Mouse (Mus musculus) midbrain, embryonic 16.5 days (tissue): ENCODE results near the gene Myh2. TPM values are rescaled to one million over a fixed set of nuclear protein-coding genes. Genes with fewer than 3 reads are reported as not detected.

Source experiments
- ATAC-seq: fragments of 200-750 bp; cut with Nextera tagmentation; 2 replicates; pipeline ENCODE4 v1.8.0; 2017; ENCODE audit warnings: moderate TSS enrichment
- H3K27ac ChIP-seq: fragments of 300-500 bp; sonication (generic); 2 replicates; pipeline ENCODE4 v1.5.1; 2014; ENCODE audit warnings: mild to moderate bottlenecking, low read length, mixed read lengths
- H3K27me3 ChIP-seq: fragments of 300-500 bp; sonication (generic); 2 replicates; pipeline ENCODE4 v1.6.1; 2014; ENCODE audit warnings: low read depth, low read length, mixed read lengths; ENCODE audit not compliant: control insufficient read depth, insufficient read depth
- H3K36me3 ChIP-seq: fragments of 300-500 bp; sonication (generic); 2 replicates; pipeline ENCODE4 v1.6.1; 2014; ENCODE audit warnings: mild to moderate bottlenecking, low read length, moderate library complexity, mixed read lengths; ENCODE audit not compliant: control insufficient read depth, insufficient read depth
- H3K4me1 ChIP-seq: fragments of 300-500 bp; sonication (generic); 2 replicates; pipeline ENCODE4 v1.6.1; 2014; ENCODE audit warnings: mild to moderate bottlenecking, low read length, mixed read lengths; ENCODE audit not compliant: control insufficient read depth, insufficient read depth
- H3K4me2 ChIP-seq: fragments of 300-500 bp; sonication (generic); 2 replicates; pipeline ENCODE4 v1.6.1; 2014; ENCODE audit warnings: mild to moderate bottlenecking, low read length, mixed read lengths
- H3K4me3 ChIP-seq: fragments of 300-500 bp; sonication (generic); 2 replicates; pipeline ENCODE4 v1.5.1; 2014; ENCODE audit warnings: low read depth, mild to moderate bottlenecking, low read length, moderate library complexity, mixed read lengths
- H3K9ac ChIP-seq: fragments of 300-500 bp; sonication (generic); 2 replicates; pipeline ENCODE4 v1.6.1; 2014; ENCODE audit warnings: low read depth, low read length, mixed read lengths
- H3K9me3 ChIP-seq: fragments of 300-500 bp; sonication (generic); replicated peaks from 2 replicates; pipeline ENCODE4 v1.6.1; 2014; ENCODE audit warnings: mild to moderate bottlenecking, low read length, mixed read lengths; ENCODE audit not compliant: control insufficient read depth, poor library complexity, severe bottlenecking
- WGBS: fragments of 180-500 bp; shearing (Covaris S2); extraction: QIAGEN DNeasy Blood & Tissue Kit; methylation state at CpG from one replicate; pipeline ENCODE4 v1.1.7; 2014; 5-methylcytosine and 5-hydroxymethylcytosine counted together
- polyA plus RNA-seq: library from polyadenylated mRNA; unstranded; fragments of >200 nt; fragmentation: Nextera tagmentation; extraction: Ambion mirVana; gene quantifications from 2 replicates; pipeline ENCODE4 v1.2.1, GENCODE M21; 2015

Gene Myh2
- polyA plus RNA-seq, 1 experiment from 2014 or later = 0.25 TPM

- H3K27ac ChIP-seq = no peak overlapping the region
- no peaks in the 10 kb centered on the region for H3K36me3 ChIP-seq
- H3K27me3 ChIP-seq = no peaks in the 10 kb centered on the region
- no peak overlapping the region for H3K9ac ChIP-seq
- WGBS = 66% methylated on average over 4 of the region's 4 CpGs
- H3K4me2 ChIP-seq = no peak overlapping the region
- H3K4me3 ChIP-seq = no peak overlapping the region
- no peak for ATAC-seq
- no peaks in the 10 kb centered on the region for H3K4me1 ChIP-seq
- no peaks in the 10 kb centered on the region for H3K9me3 ChIP-seq
These were observed 28.8 kb upstream of the Myh2 start for GRCm38 (mm10) chr11:67142047-67142446.

- H3K27ac ChIP-seq = no peak overlapping the region
- ATAC-seq = no peak
- H3K9ac ChIP-seq = no peak overlapping the region
- no peaks in the 10 kb centered on the region for H3K4me1 ChIP-seq
- H3K4me2 ChIP-seq = no peak overlapping the region
- no peaks in the 10 kb centered on the region for H3K9me3 ChIP-seq
- H3K36me3 ChIP-seq = no peaks in the 10 kb centered on the region
- WGBS = 91% methylated on average over 5 of the region's 5 CpGs
- H3K27me3 ChIP-seq = no peaks in the 10 kb centered on the region
- no peak overlapping the region for H3K4me3 ChIP-seq
These were observed 27.8 kb upstream of the Myh2 start for GRCm38 (mm10) chr11:67143065-67143464.

GRCm38 (mm10) chr11:67143863-67144498 lies 26.8 kb upstream of the Myh2 start:
- no peak overlapping the region for H3K4me2 ChIP-seq
- H3K4me1 ChIP-seq = no peaks in the 10 kb centered on the region
- no peaks in the 10 kb centered on the region for H3K27me3 ChIP-seq
- no peak overlapping the region for H3K9ac ChIP-seq
- no peak for ATAC-seq
- no peak overlapping the region for H3K4me3 ChIP-seq
- WGBS = 88% methylated on average over 4 of the region's 4 CpGs
- no peaks in the 10 kb centered on the region for H3K9me3 ChIP-seq
- no peaks in the 10 kb centered on the region for H3K36me3 ChIP-seq
- no peak overlapping the region for H3K27ac ChIP-seq

- WGBS = 72% methylated on average over 6 of the region's 6 CpGs
- ATAC-seq = no peak
- H3K27me3 ChIP-seq = no peaks in the 10 kb centered on the region
- no peaks in the 10 kb centered on the region for H3K9me3 ChIP-seq
- H3K36me3 ChIP-seq = no peaks in the 10 kb centered on the region
- no peak overlapping the region for H3K27ac ChIP-seq
- no peak overlapping the region for H3K9ac ChIP-seq
- no peaks in the 10 kb centered on the region for H3K4me1 ChIP-seq
- H3K4me2 ChIP-seq = no peak overlapping the region
- H3K4me3 ChIP-seq = no peak overlapping the region
These were observed 26.1 kb upstream of the Myh2 start for GRCm38 (mm10) chr11:67144559-67145265.

- H3K4me2 ChIP-seq = no peak overlapping the region
- no peaks in the 10 kb centered on the region for H3K4me1 ChIP-seq
- no peaks in the 10 kb centered on the region for H3K9me3 ChIP-seq
- 88% methylated on average over 5 of the region's 5 CpGs for WGBS
- ATAC-seq = no peak
- no peak overlapping the region for H3K9ac ChIP-seq
- H3K36me3 ChIP-seq = no peaks in the 10 kb centered on the region
- H3K27ac ChIP-seq = no peak overlapping the region
- no peaks in the 10 kb centered on the region for H3K27me3 ChIP-seq
- no peak overlapping the region for H3K4me3 ChIP-seq
These were observed 25.1 kb upstream of the Myh2 start for GRCm38 (mm10) chr11:67145482-67146408.

GRCm38 (mm10) chr11:67146409-67147282 lies 24.2 kb upstream of the Myh2 start:
- H3K4me3 ChIP-seq = no peak overlapping the region
- no peak overlapping the region for H3K27ac ChIP-seq
- H3K9me3 ChIP-seq = no peaks in the 10 kb centered on the region
- no peak overlapping the region for H3K4me2 ChIP-seq
- WGBS = 93% methylated on average over 4 of the region's 4 CpGs
- no peaks in the 10 kb centered on the region for H3K36me3 ChIP-seq
- H3K4me1 ChIP-seq = no peaks in the 10 kb centered on the region
- no peaks in the 10 kb centered on the region for H3K27me3 ChIP-seq
- ATAC-seq = no peak
- no peak overlapping the region for H3K9ac ChIP-seq

- no peak overlapping the region for H3K4me3 ChIP-seq
- no peaks in the 10 kb centered on the region for H3K4me1 ChIP-seq
- H3K27ac ChIP-seq = no peak overlapping the region
- no peak for ATAC-seq
- H3K4me2 ChIP-seq = no peak overlapping the region
- WGBS = 93% methylated on average over 12 of the region's 12 CpGs
- H3K9me3 ChIP-seq = no peaks in the 10 kb centered on the region
- H3K27me3 ChIP-seq = no peaks in the 10 kb centered on the region
- H3K36me3 ChIP-seq = no peaks in the 10 kb centered on the region
- H3K9ac ChIP-seq = no peak overlapping the region
These were observed 23.4 kb upstream of the Myh2 start for GRCm38 (mm10) chr11:67147283-67147921.
